Mouse (Mus musculus): ENCODE results near the gene Olfr959.

Gene Olfr959

DNA sequence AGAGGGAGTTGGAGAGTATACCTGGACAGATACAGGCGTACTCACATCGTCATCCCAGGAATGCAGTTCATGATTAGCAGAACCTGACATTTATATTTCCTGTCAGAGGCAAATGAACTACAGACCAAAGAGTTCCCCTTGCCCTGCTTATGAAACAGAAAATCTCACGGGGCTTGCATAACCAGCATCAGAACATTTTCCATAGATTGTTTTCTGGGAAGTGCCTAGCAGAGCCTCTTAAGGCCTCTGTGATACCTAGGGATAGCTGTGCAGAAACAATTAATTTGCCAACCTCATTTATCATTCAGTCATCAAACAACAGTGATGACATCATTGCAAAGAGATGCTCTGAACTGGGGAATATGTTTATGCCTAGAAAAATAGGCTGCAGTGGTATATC lies at the start of gene Olfr959:
TSS of gene Olfr959 (minus strand) at position 101 of the 400 bp plus-strand sequence.
- no peak for DNase-seq (ENCODE audit: low read depth)

DNA sequence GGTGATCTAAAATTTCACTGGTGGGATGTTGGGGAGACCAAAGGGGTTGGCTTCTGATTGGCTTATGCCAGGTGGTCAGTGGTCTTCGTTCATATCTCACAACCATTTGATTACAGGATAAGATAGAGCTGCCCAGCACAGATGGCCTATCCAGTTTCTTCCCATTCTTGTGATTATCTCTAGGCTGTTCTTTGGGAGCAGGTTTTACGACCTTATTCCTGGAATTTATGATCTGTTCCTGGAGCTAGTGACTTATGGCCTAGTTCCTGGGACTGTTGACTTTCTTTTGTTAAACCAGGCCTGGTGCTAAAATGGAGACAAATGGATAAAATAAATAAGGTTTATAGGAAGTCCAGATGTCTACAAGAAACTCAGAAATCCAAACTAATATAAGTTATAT lies 49.3 kb upstream of the Olfr959 start:
- DNase-seq (ENCODE audit: low read depth) = no peak

DNA sequence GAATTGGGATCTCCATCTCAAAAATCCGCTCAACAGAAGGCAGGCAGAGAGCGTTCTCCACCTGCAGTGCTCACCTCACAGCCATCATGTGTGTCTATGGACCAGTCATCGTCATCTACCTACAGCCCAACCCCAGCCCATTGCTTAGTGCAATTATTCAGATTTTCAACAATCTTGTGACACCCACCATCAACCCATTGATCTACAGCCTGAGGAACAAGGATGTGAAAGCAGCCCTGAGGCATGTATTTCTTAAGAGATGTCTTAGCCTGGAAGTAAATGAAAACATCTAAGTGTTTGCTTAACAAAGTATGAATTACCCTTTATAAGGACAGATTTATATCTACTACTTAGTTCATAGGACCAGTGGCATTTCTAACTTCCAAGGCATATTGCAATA lies 48.4 kb upstream of the Olfr959 start:
- DNase-seq (ENCODE audit: low read depth) = no peak

DNA sequence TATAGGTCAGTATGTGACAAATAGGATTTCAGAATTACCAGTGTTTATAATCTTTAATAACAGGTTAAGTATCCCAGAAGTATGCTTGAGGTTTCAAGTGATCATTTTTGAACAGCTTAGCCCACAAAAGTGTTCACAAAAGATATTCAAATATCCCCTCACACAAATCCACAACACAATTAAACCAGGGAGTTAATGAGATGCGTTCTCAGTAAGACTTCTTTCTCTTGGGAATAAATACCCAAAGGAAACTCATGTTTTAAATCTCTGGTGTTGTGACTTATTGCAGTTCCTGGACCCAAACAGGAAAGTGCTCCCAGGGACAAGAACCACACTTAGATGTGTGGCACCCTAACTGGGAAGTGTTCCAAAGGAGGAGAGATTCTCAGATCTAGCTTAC lies 45.7 kb upstream of the Olfr959 start, which contains the start of gene Olfr960:
TSS of gene Olfr960 (plus strand) at position 301 of the 400 bp plus-strand sequence.
- DNase-seq (ENCODE audit: low read depth) = no peak

DNA sequence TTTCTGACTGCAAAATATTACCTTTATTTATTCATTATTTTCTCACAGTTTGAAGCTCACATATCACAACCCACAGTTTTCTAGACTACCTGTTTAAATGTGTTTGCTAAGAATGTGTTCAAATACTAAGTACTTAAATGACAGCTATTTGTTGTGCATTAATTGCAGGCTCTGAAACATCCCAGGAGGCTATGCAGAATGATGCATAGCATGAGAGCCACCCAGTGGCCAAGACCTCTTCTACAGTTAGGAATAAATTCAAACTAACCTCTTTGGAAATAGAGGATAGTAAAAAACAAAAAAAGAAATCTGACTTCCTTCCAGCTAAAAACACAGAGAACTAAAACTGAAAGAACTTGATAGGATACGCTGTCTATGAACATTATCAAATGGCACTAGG lies 36.6 kb upstream of the Olfr959 start:
- peak; percentile 60 for DNase-seq (ENCODE audit: low read depth)

DNA sequence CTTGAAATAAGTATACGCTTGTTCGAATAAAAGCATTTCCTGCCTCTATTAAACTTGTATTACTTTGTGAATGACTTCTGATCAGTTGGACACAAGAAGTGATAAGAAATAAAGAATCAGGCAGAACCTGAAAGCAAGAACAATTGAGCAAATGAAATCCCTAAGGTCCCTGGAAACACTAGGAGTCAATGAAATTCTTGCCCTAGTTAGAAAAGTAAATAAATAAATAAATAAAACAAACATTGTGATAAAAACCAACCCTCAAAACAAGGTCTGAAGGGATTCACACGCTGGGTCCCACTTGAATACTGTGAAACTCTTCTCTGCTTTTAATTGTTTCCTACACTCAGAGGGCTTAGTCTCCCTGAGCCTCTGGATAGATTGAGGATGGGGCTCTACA lies 35.0 kb upstream of the Olfr959 start, which contains the start of gene Olfr148:
TSS of gene Olfr148 (plus strand) at position 301 of the 400 bp plus-strand sequence.
- DNase-seq (ENCODE audit: low read depth) = no peak

DNA sequence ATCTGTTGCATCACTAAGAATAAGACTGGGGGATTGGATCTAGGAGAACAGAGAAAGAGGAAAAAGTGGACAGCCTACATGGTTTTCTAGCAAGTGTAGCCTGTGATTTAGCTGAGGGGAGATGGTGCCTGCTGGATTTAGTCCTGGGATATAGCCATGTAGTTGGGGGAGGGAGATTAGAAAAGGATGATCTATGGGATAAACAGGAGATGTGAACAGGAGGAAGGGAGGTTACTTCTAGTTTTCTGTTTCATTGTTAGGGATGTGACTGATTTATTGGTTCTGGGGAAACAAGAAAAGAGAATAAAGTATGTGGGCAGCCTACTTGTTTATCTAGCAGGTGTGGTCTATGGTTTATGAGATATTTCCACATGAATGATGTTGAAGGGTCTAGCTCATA lies 33.1 kb upstream of the Olfr959 start:
- no peak for DNase-seq (ENCODE audit: low read depth)

DNA sequence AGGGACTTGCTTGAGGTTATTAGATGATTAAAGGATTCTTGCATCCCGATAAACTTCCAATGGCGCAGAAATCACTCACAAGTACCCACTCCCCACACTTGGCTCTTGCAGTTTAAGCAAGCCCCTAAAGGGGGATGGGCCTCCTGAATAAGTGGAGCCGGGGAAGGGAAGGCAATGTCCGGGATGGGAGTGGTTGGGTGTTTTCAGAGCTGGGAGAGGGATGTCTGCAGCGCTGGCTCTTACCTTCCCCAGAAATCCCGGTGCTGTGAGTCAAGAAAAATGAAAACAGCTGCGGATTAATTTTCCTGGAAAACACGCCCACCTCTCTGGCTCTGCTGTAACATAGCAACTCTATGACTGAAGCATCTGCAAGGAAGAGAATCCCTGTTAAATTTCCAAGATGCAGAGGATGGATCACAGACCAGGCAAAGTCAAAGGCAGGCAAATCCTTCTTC lies 28.7 kb upstream of the Olfr959 start, which contains the start of gene AW551984:
TSS of gene AW551984 (minus strand) at position 405 of the 455 bp plus-strand sequence.
- peak; percentile 76 for DNase-seq (ENCODE audit: low read depth)

DNA sequence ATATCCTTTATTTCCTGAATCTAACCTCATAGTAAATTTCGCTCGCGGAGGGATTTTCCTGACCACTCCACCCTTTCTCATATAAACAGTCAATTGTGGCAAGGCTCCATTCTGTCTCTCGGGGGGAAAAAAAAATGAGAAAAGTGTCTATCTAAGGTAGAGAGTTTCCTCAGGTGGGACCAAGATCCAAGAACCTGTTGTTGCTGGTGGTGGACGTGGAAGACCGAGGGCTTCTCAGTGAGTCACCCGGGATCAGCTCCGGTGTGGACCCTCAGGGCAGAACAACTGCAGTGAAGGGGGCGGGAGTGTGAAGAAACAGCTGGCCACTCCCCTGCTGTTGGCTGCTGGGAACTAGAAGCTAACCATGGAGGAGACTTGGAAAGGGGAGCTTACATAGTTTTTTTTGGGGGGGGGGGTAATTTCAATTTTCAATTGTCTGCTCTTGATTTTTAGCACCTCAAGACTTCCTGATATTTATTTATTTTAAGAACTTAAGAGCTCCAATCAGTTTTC lies 28.0 kb upstream of the Olfr959 start:
- DNase-seq (ENCODE audit: low read depth) = peak; percentile 66

DNA sequence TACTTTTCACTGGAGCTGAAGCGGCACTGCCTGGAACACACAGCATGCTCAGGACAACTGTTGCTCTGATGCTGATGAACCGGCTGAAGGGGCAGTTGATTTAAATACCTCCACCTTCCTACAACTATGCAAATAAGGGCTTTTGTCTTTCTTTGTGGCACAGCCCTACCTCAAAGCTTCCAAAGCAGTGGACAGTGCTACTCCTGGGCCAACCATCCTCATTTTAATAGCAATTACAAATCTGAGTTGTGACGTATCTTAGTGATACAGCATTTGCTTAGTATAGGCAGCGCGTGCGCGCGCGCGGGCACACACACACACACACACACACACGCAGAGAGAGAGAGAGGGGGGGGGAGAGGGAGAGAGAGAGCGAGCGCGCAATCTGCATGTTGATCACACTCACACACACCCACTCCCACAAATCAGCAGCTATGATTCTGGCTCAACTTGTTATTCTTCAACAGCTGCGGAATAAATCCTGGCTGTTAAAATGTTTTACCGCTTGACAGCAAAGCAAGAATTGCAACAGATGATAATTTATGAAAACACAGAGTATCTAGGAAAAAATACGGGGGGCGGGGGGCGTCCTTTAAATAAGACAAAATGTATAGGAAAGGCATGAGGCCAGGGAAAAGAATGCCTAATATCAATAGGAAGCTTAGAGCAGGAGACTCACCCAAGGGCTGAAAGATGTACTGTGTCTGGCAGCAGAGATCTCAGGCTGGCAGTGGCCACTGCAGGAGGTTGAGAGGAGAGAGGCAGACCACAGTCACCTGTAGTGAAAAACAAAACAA lies 27.4 kb upstream of the Olfr959 start:
- no peak for DNase-seq (ENCODE audit: low read depth)

DNA sequence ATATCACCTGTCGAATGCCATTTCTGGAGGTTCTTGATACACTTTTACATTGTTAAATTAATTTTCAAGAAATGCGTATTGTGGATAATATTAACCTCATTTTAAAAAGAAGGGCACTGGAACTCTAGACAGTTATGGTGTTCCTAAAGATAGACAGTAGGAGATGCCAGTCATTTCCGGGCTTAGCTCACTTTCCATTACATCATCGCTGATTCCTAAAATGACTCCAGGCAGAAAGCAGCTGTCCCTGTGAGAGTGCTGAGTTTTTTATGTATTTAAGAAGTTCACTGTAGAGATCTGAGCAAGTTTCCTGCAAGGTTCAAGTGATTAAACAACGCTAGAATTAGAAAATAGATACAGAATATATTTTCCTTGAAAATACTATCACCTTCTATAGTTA lies 1.7 kb upstream of the Olfr959 start:
- peak; percentile 8 for DNase-seq (ENCODE audit: low read depth)

DNA sequence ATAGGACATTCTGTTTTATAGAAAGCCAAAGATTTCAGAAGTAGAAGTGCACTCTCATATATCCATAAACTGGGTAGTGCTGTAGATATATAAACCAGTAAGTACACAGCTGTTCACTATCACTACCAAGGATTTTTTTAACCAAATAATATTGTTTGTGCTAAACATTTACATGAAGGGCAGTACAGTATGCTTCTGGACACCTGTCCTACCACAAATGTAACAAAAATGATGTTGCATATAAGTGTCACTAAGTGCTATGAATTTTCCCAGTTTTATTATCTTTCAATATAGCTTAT lies 17.1 kb downstream of the Olfr959 start:
- no peak for DNase-seq (ENCODE audit: low read depth)

DNA sequence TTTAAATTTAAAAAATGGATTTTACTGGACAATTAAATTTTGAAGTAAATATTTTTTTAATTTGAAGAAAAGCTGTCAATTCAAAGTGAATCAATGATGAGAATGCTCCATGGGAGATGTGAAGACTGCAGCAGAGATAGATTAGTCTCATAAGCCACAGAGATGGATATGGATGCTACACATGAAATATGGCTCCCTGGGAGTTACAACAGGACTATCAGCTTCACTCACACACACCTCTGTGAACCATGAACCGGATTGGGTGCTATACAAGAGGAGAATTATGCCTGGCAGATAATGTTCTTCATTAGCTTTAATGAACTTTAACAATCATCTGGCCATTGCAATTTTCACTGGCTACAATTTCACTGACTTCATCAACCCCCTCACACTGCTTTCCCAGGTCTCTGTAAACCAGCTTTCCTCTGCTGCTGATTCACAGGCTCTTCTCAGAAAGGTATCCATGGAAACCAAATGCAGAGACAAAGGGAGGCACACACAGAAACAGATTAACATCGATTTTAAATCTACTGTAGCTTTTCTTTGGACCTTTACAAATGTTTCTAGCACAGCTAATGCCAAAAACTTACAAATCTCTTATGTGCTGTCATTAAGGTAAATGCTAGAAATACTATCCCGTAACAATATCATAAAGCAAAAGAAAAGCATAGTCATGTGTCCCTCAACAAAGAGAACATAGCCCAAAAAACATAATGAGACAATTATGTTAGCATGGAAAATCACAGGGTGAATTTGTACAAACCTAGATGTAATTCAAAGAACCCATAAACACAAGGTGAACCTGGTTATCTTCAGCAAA lies 17.6 kb downstream of the Olfr959 start:
- DNase-seq (ENCODE audit: low read depth) = no peak

DNA sequence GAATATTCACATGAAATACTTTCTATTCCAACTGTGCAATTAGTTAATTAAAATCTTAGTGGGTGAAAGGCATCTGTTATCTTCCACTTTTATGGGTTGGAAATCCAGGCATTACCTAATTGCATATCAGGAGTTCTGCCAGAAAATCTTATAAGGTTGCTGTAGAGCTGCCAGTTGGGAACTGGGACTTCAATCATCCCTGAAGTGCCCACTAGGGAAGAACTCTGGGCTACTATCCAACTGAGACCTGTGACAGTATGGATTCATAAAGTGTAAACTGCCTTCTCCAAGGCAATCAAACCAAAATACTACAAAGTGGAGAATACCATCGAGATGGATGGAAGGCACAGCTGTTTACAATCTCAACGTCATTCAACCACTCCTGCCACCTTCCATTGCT lies 21.4 kb downstream of the Olfr959 start, which contains the start of gene Olfr958:
TSS of gene Olfr958 (minus strand) at position 109 of the 400 bp plus-strand sequence.
- DNase-seq (ENCODE audit: low read depth) = no peak

DNA sequence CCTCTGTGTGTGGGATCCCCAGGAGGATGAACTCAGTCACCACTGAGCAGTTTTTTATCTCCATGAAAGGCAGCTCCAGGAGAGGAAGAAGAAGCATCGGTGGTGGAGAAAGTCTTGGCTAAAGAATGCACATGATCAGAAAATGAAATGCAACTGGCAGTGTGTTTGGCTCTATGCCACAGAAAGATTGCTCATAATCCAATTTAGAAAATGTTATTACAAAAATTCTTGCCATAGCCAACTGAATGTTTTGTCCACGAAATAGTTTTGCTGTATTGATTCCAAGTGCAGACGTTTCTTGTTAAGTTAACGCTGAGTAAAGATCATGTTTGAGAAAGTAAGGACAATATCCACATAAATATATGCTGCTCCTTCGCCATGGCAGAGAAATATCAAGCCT lies 24.6 kb downstream of the Olfr959 start:
- DNase-seq (ENCODE audit: low read depth) = peak; percentile 73

DNA sequence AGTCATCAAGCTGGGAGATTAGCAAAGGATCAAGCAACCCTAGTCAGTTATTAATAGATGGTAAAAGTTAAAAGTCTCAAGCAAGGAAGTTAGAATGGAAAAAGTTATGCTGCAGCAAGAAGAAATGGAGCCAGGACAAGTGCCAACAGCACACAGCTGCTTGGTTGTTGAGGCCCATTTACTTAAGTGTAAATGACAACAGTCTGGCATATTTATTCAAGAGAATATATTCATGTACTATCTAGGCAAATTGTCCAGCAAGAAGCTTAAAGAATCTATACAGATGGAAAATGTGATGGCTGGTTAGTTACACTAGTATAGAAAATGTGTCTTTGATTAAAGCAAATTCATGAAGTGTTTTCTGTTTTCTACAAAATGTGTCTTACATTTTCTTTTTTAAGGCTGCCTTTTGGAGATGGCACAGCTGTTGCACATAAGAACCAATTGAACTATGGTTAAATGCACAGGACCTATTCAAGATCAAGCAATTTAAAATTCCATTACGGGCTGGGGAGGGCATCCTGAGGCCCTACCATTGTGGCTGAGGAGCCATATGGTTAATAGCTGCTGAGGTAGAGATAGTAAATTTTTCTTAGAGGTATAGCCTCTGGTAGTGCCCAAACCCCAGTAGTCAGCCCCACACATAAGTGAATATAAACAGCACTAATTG lies 51.6 kb downstream of the Olfr959 start:
- peak; percentile 57 for DNase-seq (ENCODE audit: low read depth)

Data from NIH3T3 (cell line).